Mouse (Mus musculus) macrophage (primary cell): ENCODE measurements around the gene Nhlrc1. TPM values are rescaled to one million over a fixed set of nuclear protein-coding genes. Genes with fewer than 3 reads are reported as not detected.

ENCODE experiments used
- H3K27ac ChIP-seq: fragments of 350-480 bp; formaldehyde crosslinking; 2 replicates; pipeline ENCODE4 v1.9.0; 2021
- H3K36me3 ChIP-seq: fragments of 350-480 bp; formaldehyde crosslinking; 2 replicates; pipeline ENCODE4 v1.9.0; 2021; ENCODE audit errors: inconsistent target
- H3K4me3 ChIP-seq: fragments of 350-480 bp; formaldehyde crosslinking; 2 replicates; pipeline ENCODE4 v1.9.0; 2021; ENCODE audit errors: inconsistent target
- H3K79me2 ChIP-seq: fragments of 350-480 bp; formaldehyde crosslinking; 2 replicates; pipeline ENCODE4 v1.9.0; 2021; ENCODE audit errors: inconsistent target
- WGBS: methylation state at CpG from one replicate; pipeline ENCODE4 v1.1.7; 2026; ENCODE audit warnings: inconsistent platforms; ENCODE audit not compliant: missing documents; 5-methylcytosine and 5-hydroxymethylcytosine counted together
- polyA plus RNA-seq: library from polyadenylated mRNA; stranded (reverse); fragments of 250-400 nt; gene quantifications from 3 replicates; pipeline ENCODE4 v1.2.4, GENCODE M21; 2018; ENCODE audit warnings: inconsistent platforms

Gene Nhlrc1
- polyA plus RNA-seq, 1 experiment from 2014 or later: 1.5 TPM

GRCm38 (mm10) chr13:47037946-47038345 is 23.3 kb upstream of the Nhlrc1 start:
- no peak overlapping the region for H3K27ac ChIP-seq
- H3K36me3 ChIP-seq: no peaks in the 10 kb centered on the region
- no peaks in the 10 kb centered on the region for H3K79me2 ChIP-seq
- 68% methylated on average over 6 of the region's 6 CpGs for WGBS
- H3K4me3 ChIP-seq: no peak overlapping the region

- Histone ChIP-seq H3K27ac (no peak overlapping the region), H3K79me2 (no peaks in the 10 kb centered on the region), H3K4me3 (no peak overlapping the region), H3K36me3 (no peaks in the 10 kb centered on the region)
- WGBS: 87% methylated on average over 4 of the region's 4 CpGs
Observed at GRCm38 (mm10) chr13:47033602-47034001, 19.0 kb upstream of the Nhlrc1 start.

DNA sequence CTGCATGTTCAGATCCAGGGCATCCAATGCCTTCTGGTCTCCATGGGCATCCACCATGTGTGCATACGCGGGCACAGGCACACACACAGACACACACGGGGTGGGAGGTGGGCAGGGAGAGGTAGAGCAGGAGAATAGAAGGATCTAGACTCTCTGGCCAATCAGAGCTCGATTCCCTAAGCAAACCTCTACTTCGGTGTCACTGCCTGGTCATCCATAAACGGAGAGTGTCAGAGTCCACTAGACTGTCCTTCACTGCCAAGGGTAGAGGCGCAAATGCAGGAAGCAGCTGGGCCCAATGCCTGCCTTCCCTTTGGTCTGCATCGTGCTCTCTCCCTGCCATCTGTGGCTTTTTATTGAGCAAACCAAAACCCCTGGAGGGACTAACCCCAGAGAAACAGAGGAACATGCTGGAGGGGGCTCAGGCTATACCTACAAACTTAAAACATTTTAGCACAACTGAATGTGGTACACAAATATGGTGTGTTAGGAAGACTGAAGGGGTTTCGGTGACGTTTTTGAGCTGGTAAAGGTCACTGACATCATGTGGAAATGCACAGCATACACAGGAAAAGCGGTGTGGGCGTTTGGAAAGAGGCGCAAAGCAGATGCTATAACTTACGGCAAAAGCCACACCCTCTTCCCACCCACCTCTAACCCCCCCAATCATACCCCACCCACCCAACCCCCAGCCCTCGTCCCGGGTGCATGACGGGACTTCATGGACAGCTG is 15.9 kb upstream of the Nhlrc1 start:
- Histone ChIP-seq H3K36me3 (no peaks in the 10 kb centered on the region), H3K27ac (no peak overlapping the region)
- WGBS: 83% methylated on average over 17 of the region's 17 CpGs

DNA sequence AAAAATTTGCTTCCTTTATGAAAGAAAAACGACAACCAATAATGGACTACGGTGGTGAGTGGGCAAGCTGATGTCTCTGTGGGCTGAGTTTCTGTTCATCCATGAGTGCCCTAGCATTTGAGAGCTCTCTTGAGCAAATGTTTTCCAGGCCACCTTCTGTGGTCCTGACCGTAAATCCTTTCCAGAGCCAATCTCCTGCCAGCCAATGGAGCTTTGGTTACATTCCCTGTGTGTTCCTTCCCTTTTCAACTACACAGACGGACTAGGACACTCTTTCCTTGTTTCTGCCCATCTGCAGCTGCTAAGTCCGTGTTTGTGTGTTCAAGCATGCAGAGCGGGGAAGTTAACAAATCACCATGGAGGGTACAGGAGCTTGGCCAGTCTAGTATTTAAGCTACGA is 6.1 kb upstream of the Nhlrc1 start:
- WGBS: 91% methylated on average over 7 of the region's 7 CpGs
- no peak overlapping the region for H3K27ac ChIP-seq
- no peak overlapping the region for H3K4me3 ChIP-seq
- H3K79me2 ChIP-seq: no peaks in the 10 kb centered on the region
- H3K36me3 ChIP-seq: no peaks in the 10 kb centered on the region

More for the DNA sequence above, 15.9 kb upstream of the Nhlrc1 start:
- Histone ChIP-seq H3K4me3 (no peak overlapping the region), H3K79me2 (no peaks in the 10 kb centered on the region)

- WGBS: 93% methylated on average over 7 of the region's 7 CpGs
- Histone ChIP-seq H3K36me3 (no peaks in the 10 kb centered on the region), H3K27ac (no peak overlapping the region), H3K79me2 (no peaks in the 10 kb centered on the region), H3K4me3 (no peak overlapping the region)
Observed at GRCm38 (mm10) chr13:47019774-47020173, 5.1 kb upstream of the Nhlrc1 start.

- no peak overlapping the region for H3K27ac ChIP-seq
- H3K4me3 ChIP-seq: no peak overlapping the region
- WGBS: 49% methylated on average over 5 of the region's 5 CpGs
- H3K36me3 ChIP-seq: no peaks in the 10 kb centered on the region
- no peaks in the 10 kb centered on the region for H3K79me2 ChIP-seq
Observed at GRCm38 (mm10) chr13:47017259-47017658, 2.6 kb upstream of the Nhlrc1 start.

- Histone ChIP-seq H3K36me3 (no peaks in the 10 kb centered on the region), H3K79me2 (no peaks in the 10 kb centered on the region), H3K27ac (no peak overlapping the region), H3K4me3 (no peak overlapping the region; the same call in 1 of the 2 replicates)
- 90% methylated on average over 5 of the region's 5 CpGs for WGBS
Observed at GRCm38 (mm10) chr13:47015195-47015501, 498 bp upstream of the Nhlrc1 start.

- H3K79me2 ChIP-seq: no peaks in the 10 kb centered on the region
- no peaks in the 10 kb centered on the region for H3K36me3 ChIP-seq
- no peak overlapping the region for H3K27ac ChIP-seq
- WGBS: 87% methylated on average over 10 of the region's 10 CpGs
- H3K4me3 ChIP-seq: no peak overlapping the region
Observed at GRCm38 (mm10) chr13:47013740-47014139, 910 bp downstream of the Nhlrc1 start.

DNA sequence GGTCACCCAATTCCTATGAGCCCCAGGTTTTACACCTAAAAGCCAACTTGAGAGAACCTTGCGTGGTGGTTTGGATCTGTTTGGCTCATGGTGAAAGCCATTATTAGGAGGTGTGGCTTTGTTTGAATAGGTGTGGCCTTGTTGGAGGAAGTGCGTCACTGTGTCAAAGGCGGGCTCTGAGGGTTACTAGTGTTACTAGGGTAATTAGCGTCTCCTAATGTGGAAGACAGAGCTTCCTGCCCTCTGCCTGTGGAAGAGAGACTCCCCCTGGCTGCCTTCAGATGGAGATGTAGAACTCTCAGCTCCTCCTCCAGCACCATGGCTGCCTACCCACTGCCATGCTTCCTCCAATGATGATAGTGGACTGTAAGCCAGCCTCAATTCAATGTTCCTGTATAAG is 13.1 kb downstream of the Nhlrc1 start:
- no peaks in the 10 kb centered on the region for H3K79me2 ChIP-seq
- H3K27ac ChIP-seq: no peak overlapping the region
- no peaks in the 10 kb centered on the region for H3K36me3 ChIP-seq
- no peak overlapping the region for H3K4me3 ChIP-seq
- WGBS: 87% methylated on average over 3 of the region's 4 CpGs

- H3K79me2 ChIP-seq: no peaks in the 10 kb centered on the region
- no peak overlapping the region for H3K27ac ChIP-seq
- no peaks in the 10 kb centered on the region for H3K36me3 ChIP-seq
- no peak overlapping the region for H3K4me3 ChIP-seq
- WGBS: 73% methylated on average over 5 of the region's 5 CpGs
Observed at GRCm38 (mm10) chr13:46999498-46999897, 15.2 kb downstream of the Nhlrc1 start.

DNA sequence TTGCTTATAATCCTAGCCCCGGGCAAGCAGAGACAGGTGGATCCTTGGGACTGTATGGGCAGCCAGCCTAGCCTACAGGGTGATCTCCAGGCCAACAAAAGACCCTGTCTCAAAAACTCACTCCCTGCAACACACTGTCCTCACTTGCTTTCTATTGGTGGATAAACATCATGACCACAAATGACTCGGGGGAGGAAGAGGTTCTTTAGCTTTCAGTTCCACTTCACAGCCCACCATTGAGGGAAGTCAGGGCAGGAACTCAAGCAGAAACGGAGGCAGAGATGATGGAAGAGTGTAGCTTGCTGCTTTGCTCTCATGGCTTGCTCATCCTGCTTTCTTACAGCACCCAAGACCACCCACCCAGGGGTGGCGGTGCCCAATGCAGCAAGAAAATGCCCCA is 17.3 kb downstream of the Nhlrc1 start:
- WGBS: 51% methylated on average over 4 of the region's 4 CpGs
- Histone ChIP-seq H3K79me2 (no peaks in the 10 kb centered on the region), H3K27ac (no peak overlapping the region), H3K4me3 (no peak overlapping the region), H3K36me3 (no peaks in the 10 kb centered on the region)

- no peak overlapping the region for H3K4me3 ChIP-seq
- no peaks in the 10 kb centered on the region for H3K36me3 ChIP-seq
- H3K27ac ChIP-seq: no peak overlapping the region
- H3K79me2 ChIP-seq: no peaks in the 10 kb centered on the region
- WGBS: 77% methylated on average over 2 of the region's 2 CpGs
Observed at GRCm38 (mm10) chr13:46993274-46993551, 21.4 kb downstream of the Nhlrc1 start.

DNA sequence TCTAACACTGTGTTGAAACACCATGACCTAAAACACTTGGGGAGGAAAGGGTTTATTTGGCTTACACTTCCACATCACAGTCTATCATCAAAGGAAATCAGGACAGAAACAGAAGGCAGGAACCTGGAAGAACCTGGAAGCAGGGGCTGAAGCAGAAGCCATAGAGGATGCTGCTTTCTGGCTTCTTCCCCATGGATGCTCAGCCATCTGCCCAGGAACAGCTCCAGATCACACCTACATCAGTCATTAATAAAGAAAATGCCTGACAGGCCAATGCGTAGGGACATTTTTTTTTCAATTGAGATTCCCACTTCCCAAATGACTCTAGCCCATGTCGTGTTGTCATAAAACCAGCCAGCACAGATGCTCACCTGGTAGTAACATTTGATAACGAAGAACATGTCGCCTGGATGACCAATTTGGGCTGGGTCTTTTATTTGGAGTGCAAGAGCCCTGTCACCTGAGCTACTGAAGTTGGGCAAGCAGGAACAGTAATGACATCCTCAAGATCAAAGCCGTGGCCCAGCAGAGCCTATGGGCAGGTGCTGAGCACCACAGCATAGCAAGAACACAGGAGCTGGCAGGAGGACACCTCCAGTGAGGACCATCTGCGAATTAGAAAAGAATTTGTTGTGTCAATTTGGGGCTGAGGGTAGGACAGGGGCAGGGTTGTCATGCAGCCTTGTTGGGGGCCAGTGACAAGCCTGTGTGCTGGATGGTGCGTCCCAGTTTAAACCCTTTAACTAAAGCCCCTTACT is 22.0 kb downstream of the Nhlrc1 start:
- Histone ChIP-seq H3K36me3 (no peaks in the 10 kb centered on the region), H3K4me3 (no peak overlapping the region), H3K79me2 (no peaks in the 10 kb centered on the region), H3K27ac (no peak overlapping the region)
- WGBS: 93% methylated on average over 7 of the region's 7 CpGs

GRCm38 (mm10) chr13:46990376-46991011 is 24.2 kb downstream of the Nhlrc1 start:
- Histone ChIP-seq H3K27ac (no peak overlapping the region), H3K4me3 (no peak overlapping the region), H3K36me3 (no peaks in the 10 kb centered on the region), H3K79me2 (no peaks in the 10 kb centered on the region)
- 19% methylated on average over 3 of the region's 4 CpGs for WGBS

DNA sequence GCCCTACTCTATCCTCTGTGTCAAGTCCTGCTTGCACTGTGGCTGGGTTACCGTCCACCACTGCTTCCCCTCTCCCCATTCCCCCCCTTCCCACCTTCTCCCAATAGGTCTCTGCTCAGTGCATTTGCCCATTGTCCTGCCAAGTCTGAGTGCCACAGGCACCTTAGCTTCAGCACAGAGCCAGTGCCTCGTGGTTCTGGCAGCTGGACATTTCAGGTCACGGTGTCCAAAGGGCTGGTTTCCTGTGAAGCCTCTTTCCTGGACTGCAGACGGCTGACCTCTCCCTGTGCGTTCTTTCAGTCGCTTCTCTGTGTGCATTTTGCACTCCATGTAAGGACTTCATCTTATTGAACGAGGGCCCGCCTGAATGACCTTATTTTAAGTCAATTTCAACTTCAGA is 26.7 kb downstream of the Nhlrc1 start:
- no peak overlapping the region for H3K4me3 ChIP-seq
- H3K27ac ChIP-seq: no peak overlapping the region
- no peaks in the 10 kb centered on the region for H3K36me3 ChIP-seq
- WGBS: 92% methylated on average over 8 of the region's 8 CpGs
- no peaks in the 10 kb centered on the region for H3K79me2 ChIP-seq
